Mouse (Mus musculus): ENCODE measurements around the gene Evc2.
A peak's percentile ranks its signal among the peaks of the same experiment; 100 is the strongest.

Evc2 gene

GRCm38 (mm10) chr5:37338288-37338687 is at the start of gene Evc2:
Evc2 (plus strand) TSS chr5:37338499.
- peak; percentile 81 for DNase-seq

DNA sequence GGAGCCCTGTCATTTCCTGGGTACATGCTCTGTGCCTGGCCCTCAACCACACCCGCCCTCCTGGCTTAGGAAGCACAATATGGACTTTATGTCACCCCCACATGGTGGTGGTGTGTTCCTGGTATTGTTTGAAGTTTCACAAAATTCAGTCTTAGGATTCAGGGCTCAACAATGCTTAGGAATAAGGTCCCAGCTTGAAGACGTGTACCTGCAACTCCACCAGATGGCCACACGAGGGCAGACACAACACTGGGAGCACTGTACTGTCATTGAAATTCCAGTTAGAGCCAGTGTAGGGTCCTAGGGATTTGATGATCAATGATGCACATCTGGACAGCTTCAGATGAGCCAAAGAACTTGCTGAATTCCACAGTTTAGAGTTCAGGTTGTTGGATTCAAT is 49.1 kb upstream of the Evc2 start:
- DNase-seq = peak; percentile 39

DNA sequence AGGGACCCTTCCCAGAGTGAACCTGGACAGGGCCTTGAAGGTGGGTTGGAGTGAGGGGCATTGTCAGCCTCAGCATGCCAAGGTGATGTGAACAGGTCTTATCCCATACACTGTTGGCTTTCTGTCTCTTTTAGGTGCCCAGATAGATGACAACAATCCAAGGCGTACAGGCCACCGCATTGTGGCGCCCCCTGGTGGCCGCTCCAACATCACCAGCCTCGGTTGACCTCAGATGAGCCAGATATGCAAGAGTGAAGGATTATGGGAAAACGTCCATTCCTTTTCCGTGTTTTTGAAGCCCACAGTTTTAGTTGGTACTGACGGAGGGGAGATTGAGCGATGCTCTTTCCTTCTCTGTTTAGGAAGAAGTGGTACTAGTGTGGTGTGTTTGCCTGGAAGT is 47.3 kb upstream of the Evc2 start:
- DNase-seq = no peak

- no peak for DNase-seq
Measured at GRCm38 (mm10) chr5:37296717-37297116, 41.6 kb upstream of the Evc2 start.

- DNase-seq = no peak
Measured at GRCm38 (mm10) chr5:37298370-37298769, 39.9 kb upstream of the Evc2 start.

GRCm38 (mm10) chr5:37310026-37310425 is 28.3 kb upstream of the Evc2 start:
- no peak for DNase-seq

DNA sequence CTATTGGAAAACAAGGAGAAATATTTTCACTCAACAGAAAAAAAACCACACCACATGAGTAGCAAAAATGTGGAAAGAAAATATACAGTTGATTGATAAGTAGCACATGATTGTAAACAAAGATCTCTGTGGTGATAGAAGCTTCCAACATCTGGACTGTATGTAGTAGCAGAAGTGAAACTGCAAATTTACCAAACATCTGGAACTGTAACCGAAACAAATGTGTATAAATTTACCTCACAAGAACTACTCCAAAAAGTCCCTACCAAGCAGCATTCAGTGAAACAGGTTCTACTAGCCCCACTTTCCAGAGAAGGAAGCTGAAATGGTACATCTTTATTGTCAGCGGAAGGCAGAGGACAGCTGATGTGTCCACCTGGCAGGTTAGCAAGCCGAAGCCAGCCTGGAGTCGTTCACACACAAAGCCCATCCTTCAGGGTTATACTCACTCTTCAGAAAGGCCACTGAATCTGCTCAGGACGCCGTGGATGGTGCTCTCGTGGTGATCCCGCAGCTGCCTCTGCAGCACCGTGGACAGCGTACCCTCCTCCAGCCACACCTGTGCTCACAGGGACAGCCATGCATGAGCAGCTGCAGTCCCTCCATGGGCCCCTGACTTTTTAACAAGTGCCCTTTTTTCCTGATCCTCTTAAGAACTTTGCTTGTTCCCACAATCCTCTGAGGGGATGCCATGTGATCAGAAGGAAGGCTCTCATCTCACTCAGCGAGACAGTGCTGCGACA is 25.1 kb upstream of the Evc2 start:
- no peak for DNase-seq

DNA sequence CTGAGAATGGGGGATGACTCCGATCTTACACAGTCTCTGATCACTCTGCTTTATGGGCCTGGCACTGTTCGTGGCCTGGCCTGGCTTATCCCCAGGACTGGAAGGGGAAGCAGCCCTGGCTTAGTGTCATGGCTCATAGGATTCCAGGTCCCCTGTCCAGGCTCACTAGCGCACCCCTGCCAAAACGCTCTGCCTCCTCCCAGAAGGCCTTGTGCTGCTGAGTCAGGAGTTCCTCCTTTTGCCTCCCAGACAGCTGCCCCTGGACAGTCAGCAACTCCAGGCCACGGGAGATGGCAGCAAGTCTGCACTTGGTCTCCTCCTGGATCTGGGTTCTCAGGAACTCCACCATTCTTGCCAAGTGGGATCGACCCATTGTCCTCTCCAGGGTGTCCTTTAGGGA is 19.6 kb upstream of the Evc2 start:
- DNase-seq = no peak

DNA sequence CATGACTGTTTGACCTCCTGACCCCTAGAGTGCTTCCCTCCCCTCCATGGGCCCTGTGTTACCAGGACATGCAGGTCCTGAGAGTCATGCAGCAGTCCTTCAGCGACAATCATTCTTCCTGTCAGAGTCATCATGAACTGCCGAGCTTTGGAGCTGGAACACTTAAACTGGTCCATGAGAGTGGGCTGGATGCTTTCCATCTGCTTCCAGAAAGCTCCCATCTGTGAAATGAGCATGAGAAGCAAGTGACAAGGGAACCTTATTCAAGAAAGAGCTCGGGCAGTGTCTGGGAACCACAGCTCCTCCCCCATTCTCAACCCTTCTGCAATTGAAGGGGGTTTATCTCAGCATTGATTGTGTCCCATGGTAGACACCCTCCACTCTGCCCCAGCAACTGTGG is 18.1 kb upstream of the Evc2 start:
- DNase-seq = peak; percentile 19

DNA sequence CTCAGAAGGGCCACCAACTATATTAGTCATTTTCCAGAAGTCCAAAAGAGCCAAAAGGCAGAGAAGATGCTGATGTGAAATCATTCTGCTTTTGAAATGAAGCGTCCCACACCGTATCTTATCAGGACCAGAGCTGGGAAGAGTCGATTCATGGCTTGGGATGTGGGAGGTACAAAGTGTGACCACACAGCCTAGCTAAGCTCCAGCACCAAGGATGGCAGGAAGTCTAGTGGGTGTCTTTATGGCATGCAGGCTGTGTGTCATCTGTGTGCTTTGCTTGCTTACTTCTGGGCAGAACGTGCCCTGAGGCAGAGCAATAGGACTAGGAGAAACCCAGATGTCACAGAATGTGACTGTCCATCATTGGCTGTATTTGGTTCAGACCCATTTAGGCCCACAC is 17.5 kb upstream of the Evc2 start:
- DNase-seq = no peak

DNA sequence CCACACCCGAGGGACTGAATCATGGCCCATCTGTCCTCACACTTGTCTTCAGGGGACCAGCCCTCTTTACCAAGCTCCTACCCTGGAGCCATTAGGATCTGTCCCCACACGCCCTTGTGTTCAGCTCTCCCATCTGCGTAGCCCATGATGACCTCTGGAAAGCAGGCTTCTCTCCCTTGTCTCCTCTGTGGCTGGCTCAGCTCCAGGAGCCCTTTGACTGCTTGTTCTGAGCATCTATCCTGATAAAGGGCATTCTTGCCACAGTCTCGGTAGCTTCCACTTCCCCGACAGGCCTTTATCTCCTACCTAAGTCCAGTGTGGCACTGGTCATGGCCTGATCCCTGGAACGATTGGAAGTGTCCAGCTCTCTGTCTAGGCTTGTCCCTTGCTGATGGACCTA is 11.6 kb upstream of the Evc2 start:
- DNase-seq = no peak

DNA sequence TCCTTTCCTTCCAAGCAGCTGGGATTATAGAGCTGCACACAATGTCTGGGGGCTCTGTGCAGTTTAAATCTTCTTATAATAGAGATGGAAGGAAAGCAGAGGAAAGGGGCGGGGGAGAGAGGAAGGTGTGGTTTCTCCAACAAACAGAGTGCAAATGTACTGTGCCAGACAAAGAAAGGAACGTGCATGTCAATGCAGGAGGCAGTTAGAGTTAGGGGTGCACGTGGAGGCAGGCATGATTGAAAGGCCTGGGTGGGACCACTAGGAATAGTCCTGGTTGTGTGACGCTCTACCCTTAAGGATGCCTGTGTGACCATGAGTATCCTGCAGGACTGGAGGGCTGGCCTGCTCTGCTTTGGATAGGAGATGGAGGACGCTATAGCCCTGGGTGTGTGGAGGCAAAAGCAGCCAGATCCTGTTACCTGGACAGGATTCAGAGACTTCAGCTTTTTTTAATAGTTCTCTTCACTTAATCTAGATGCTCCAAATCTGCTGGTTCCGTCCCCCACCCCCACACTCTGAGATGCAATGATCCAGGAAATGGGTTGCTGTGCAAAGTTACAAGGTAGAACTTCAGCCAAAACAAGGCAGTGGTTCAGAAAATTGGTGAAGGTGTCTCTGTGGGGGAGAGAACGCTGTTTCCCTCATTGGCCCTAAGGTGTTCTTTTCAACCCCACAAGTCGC is 7.7 kb upstream of the Evc2 start:
- no peak for DNase-seq

GRCm38 (mm10) chr5:37331133-37331505 is 7.2 kb upstream of the Evc2 start:
- no peak for DNase-seq

DNA sequence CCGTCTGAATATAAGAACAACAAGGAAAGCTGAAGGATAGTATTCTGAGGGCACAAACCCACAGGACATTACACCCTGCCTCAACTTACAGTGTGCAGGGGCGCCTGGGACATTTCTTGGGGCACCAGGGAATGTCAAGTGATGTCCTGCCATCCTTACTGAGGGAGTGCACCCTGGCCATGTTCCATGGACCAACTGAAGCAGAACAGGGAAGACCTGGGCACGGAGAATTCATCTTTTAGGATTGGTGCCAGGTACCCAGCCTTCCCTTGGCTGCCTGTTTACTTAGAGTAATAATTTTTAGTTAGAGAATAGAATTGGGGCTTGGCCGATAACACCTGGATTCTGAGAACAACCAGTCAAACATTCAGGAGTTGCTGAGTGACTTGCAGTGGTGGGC is 6.2 kb upstream of the Evc2 start:
- DNase-seq = no peak

- no peak for DNase-seq
Measured at GRCm38 (mm10) chr5:37335061-37335460, 3.2 kb upstream of the Evc2 start.

DNA sequence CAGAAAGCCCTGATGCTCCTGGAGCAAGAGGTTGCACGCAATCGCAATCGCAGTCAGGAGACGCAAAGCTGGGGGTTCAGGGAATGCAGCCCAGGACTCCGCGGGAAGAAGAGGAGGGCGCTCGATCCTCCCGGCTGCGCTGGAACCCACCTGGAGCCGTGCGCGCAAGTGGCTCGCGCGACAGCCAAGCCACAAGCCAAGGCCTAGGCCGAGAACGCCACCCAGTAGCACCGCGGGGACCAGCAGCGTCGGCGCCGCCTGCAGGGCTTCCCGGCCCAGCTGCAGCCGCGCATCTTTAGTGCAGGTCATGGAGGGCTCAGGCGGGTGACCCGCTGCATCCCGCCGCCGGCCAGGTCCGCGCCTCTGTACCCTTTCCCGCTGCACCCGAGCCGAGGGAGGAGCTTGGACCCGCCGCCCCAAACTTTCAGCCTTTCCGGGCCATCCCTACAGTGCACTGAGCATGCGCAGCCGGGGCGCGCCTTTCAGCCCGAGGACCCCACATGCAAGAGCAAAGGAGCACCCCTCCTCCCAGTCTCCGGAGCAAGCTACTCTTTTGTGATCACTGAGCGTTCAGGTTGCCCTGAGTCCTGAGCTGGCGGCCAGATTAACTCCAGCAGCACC is 1.7 kb upstream of the Evc2 start, which contains the start of gene Evc:
Evc (minus strand) TSS at position 410 of the 621 bp plus-strand sequence.
- peak; percentile 18 for DNase-seq

DNA sequence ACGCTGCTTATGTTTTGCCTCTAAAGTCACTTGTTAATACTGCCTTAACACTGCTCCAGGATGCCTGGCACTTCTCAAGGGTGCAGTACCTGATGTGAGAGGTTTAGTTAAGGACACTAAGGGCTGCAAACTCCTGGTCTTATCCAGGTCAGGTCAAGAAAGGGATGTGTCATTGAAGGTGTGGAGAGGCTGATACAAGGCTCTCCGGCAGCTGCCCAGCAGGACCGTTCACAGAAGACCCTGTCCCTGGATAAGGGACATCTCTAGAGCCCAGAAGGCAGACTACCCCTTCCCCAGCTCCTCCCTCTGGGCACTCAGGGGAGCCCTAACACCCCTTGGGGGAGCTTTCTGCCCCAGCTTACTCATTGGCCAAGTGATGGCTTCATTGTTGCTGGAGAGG is 603 bp upstream of the Evc2 start:
- DNase-seq = no peak

GRCm38 (mm10) chr5:37343962-37344361 is 5.7 kb downstream of the Evc2 start:
- DNase-seq = no peak

- DNase-seq = no peak
Measured at GRCm38 (mm10) chr5:37351791-37352190, 13.5 kb downstream of the Evc2 start.

DNA sequence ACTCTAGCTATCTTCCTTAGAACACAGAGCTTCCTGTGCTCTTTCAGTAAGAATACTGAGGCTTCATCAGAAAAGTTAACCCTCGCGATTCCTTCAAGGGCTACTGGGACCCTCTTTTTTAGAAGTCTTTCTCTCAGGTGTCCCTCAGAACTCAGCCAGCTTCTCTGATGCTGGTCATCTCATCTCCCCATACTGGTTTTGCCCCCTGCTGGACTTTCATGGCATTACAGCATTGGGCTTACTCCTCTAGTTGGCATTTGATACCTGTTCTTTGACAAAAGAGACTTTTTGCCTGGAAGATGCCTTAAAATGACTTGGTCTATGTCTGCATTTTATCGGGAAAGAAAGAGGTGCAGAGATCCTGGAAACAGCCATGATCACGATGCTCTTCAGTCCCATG is 16.1 kb downstream of the Evc2 start:
- no peak for DNase-seq

DNA sequence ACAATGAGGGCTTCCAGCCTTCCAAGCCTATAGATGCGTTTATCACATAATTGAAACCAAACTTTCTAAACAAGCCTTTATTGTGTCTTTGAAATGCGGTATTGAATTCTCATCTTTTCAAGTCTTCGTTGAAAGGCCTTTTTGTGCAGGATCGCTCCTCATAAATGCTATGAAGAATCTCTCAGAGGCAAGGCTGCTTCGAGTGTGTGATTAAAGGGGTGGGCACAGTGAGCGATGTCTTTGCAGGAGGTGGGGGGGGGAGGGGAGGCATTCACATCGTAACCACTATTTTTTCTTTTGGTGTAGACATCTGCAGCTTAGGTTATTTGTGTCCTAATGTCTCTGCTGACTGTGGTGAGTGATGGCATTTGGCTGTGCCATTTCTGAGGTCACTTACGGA is 17.7 kb downstream of the Evc2 start:
- no peak for DNase-seq

DNA sequence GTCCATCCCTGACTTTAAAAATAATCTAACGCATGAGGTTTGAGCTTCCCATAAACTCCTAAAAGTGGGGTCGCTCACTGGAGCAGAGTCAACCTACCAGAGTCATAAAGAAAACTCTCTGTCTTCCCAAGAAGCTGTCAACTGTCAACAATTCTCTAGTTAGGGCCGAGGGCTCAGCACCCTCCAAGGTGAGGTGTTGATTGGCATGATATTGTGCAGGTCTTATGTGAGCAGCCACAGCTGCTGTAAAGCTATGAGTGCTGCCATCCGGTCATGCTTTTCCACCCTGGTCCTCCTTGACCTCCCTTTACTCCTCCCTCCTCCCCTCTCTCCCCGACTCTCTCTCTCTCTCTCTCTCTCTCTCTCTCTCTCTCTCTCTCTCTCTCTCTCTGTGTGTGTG is 24.3 kb downstream of the Evc2 start:
- DNase-seq = no peak

- no peak for DNase-seq
Measured at GRCm38 (mm10) chr5:37363284-37363683, 25.0 kb downstream of the Evc2 start.

GRCm38 (mm10) chr5:37365751-37366150 is 27.5 kb downstream of the Evc2 start:
- no peak for DNase-seq

Data from right cerebral cortex, postnatal 25 days (tissue).